Mouse (Mus musculus): ENCODE data around the gene Kmt5a. TPM values are rescaled to one million over a fixed set of nuclear protein-coding genes. Genes with fewer than 3 reads are reported as not detected.
A peak's percentile ranks its signal among the peaks of the same experiment; 100 is the strongest.

Gene Kmt5a
- total RNA-seq, 2 experiments from 2014 or later: 163 to 210 TPM

- peak; percentile 95 for ATAC-seq (replicated peaks; ENCODE audit: poor library complexity, severe bottlenecking)
Measured at GRCm38 (mm10) chr5:124506731-124507359, 67.1 kb downstream of the Kmt5a start.

- ATAC-seq (replicated peaks; ENCODE audit: poor library complexity, severe bottlenecking): no peak
Measured at GRCm38 (mm10) chr5:124509200-124509599, 69.5 kb downstream of the Kmt5a start.

GRCm38 (mm10) chr5:124509742-124510237 lies 70.1 kb downstream of the Kmt5a start:
- no peak for ATAC-seq (replicated peaks; ENCODE audit: poor library complexity, severe bottlenecking)

GRCm38 (mm10) chr5:124510536-124511050 lies 70.9 kb downstream of the Kmt5a start:
- ATAC-seq (replicated peaks; ENCODE audit: poor library complexity, severe bottlenecking): no peak

Other genes starting within 250 kb of the Kmt5a start
- gene Pitpnm2, start 190.2 kb upstream of the Kmt5a start, total RNA-seq (2014; fragmentation: Nextera tagmentation): 8.8 and 10.4 TPM in 2 replicates
- 3.1 and 4.1 TPM in 2 replicates for gene Pitpnm2, start 190.2 kb upstream of the Kmt5a start, total RNA-seq (2017)
- 15.9 and 20.8 TPM in 2 replicates for gene Mphosph9, start 112.0 kb upstream of the Kmt5a start, total RNA-seq (2014; fragmentation: Nextera tagmentation)
- gene Mphosph9, start 112.0 kb upstream of the Kmt5a start, total RNA-seq (2017): 20.0 and 20.4 TPM in 2 replicates
- gene 2810006K23Rik, start 111.8 kb upstream of the Kmt5a start, total RNA-seq (2014; fragmentation: Nextera tagmentation): 11.3 and 15.5 TPM in 2 replicates
- gene 2810006K23Rik, start 111.8 kb upstream of the Kmt5a start, total RNA-seq (2017): 16.8 and 21.7 TPM in 2 replicates
- 268 and 302 TPM in 2 replicates for gene Cdk2ap1, start 76.8 kb upstream of the Kmt5a start, total RNA-seq (2014; fragmentation: Nextera tagmentation)
- gene Cdk2ap1, start 76.8 kb upstream of the Kmt5a start, total RNA-seq (2017): 157 and 185 TPM in 2 replicates
- gene Sbno1, start 13.9 kb upstream of the Kmt5a start, total RNA-seq (2014; fragmentation: Nextera tagmentation): 130 and 135 TPM in 2 replicates
- 167 and 174 TPM in 2 replicates for gene Sbno1, start 13.9 kb upstream of the Kmt5a start, total RNA-seq (2017)
- 51.9 and 68.3 TPM in 2 replicates for gene Rilpl2, start 38.4 kb downstream of the Kmt5a start, total RNA-seq (2014; fragmentation: Nextera tagmentation)
- 40.5 and 61.8 TPM in 2 replicates for gene Rilpl2, start 38.4 kb downstream of the Kmt5a start, total RNA-seq (2017)
- gene Snrnp35, start 43.2 kb downstream of the Kmt5a start, total RNA-seq (2014; fragmentation: Nextera tagmentation): 9.1 and 12.3 TPM in 2 replicates
- 11.8 and 11.9 TPM in 2 replicates for gene Snrnp35, start 43.2 kb downstream of the Kmt5a start, total RNA-seq (2017)
- 1.3 TPM in 1 of 2 replicates, not detected in the other for gene Rilpl1, start 91.5 kb downstream of the Kmt5a start, total RNA-seq (2014; fragmentation: Nextera tagmentation)
- not detected in 2 replicates for gene Rilpl1, start 91.5 kb downstream of the Kmt5a start, total RNA-seq (2017)
- 512 and 560 TPM in 2 replicates for gene Tmed2, start 100.8 kb downstream of the Kmt5a start, total RNA-seq (2014; fragmentation: Nextera tagmentation)
- 584 and 1,053 TPM in 2 replicates for gene Tmed2, start 100.8 kb downstream of the Kmt5a start, total RNA-seq (2017)
- 14.5 and 19.8 TPM in 2 replicates for gene Ddx55, start 112.9 kb downstream of the Kmt5a start, total RNA-seq (2014; fragmentation: Nextera tagmentation)
- 8.4 and 10.6 TPM in 2 replicates for gene Ddx55, start 112.9 kb downstream of the Kmt5a start, total RNA-seq (2017)
- gene Eif2b1, start 139.2 kb downstream of the Kmt5a start, total RNA-seq (2014; fragmentation: Nextera tagmentation): 49.6 and 52.0 TPM in 2 replicates
- gene Eif2b1, start 139.2 kb downstream of the Kmt5a start, total RNA-seq (2017): 39.5 and 50.9 TPM in 2 replicates
- 4.5 and 27.1 TPM in 2 replicates for gene Gtf2h3, start 139.2 kb downstream of the Kmt5a start, total RNA-seq (2014; fragmentation: Nextera tagmentation)
- 14.7 and 21.5 TPM in 2 replicates for gene Gtf2h3, start 139.2 kb downstream of the Kmt5a start, total RNA-seq (2017)
- gene Atp6v0a2, start 188.6 kb downstream of the Kmt5a start, total RNA-seq (2014; fragmentation: Nextera tagmentation): 17.2 and 22.7 TPM in 2 replicates
- gene Atp6v0a2, start 188.6 kb downstream of the Kmt5a start, total RNA-seq (2017): 14.2 and 16.0 TPM in 2 replicates

All from granulocyte monocyte progenitor cell, adult 5-6 weeks (primary cell).